Mouse (Mus musculus) gastrocnemius, postnatal 36 days (tissue): ENCODE measurements around the gene Col4a3. TPM values are rescaled to one million over a fixed set of nuclear protein-coding genes. Genes with fewer than 3 reads are reported as not detected.

ENCODE experiments used
- DNase-seq, 2 experiments: peaks; one replicate each; pipeline ENCODE4 v3.0.0; 2022
- intact Hi-C: fragments of 180-260 bp; cut with DNase I; formaldehyde crosslinking; loops from one replicate; pipeline ENCODE4 v1.15.1; 2025
- total RNA-seq, 2 experiments: library from RNA; stranded (reverse); gene quantifications; 2 replicates each; pipeline ENCODE4 v1.2.3; 2021

Gene Col4a3
- total RNA-seq, 2 experiments from 2014 or later, result 1.0 to 1.1 TPM

- intact Hi-C loops, result no loop called here
- no peak for DNase-seq
These were observed 61.3 kb downstream of the Col4a3 start for GRCm38 (mm10) chr1:82647989-82648388.

- intact Hi-C loops, result no loop called here
- no peak for DNase-seq
These were observed 64.1 kb downstream of the Col4a3 start for GRCm38 (mm10) chr1:82650868-82651267.

GRCm38 (mm10) chr1:82654046-82654445 lies 67.3 kb downstream of the Col4a3 start:
- intact Hi-C loops, result no loop called here
- no peak for DNase-seq

GRCm38 (mm10) chr1:82656452-82656851 lies 69.7 kb downstream of the Col4a3 start:
- no peak for DNase-seq
- intact Hi-C loops, result no loop called here

- intact Hi-C loops, result no loop called here
- no peak for DNase-seq
These were observed 75.5 kb downstream of the Col4a3 start for GRCm38 (mm10) chr1:82662269-82662668.

GRCm38 (mm10) chr1:82663522-82663921 lies 76.8 kb downstream of the Col4a3 start:
- intact Hi-C loops, result no loop called here
- no peak for DNase-seq

- DNase-seq, result no peak
- intact Hi-C loops, result no loop called here
These were observed 99.6 kb downstream of the Col4a3 start for GRCm38 (mm10) chr1:82686328-82686727.

GRCm38 (mm10) chr1:82686866-82687265 lies 100.1 kb downstream of the Col4a3 start:
- intact Hi-C loops, result no loop called here
- DNase-seq, result no peak

GRCm38 (mm10) chr1:82687931-82688330 lies 101.2 kb downstream of the Col4a3 start:
- intact Hi-C loops, result no loop called here
- DNase-seq, result no peak

- no peak for DNase-seq
- intact Hi-C loops, result no loop called here
These were observed 109.2 kb downstream of the Col4a3 start for GRCm38 (mm10) chr1:82695915-82696314.

GRCm38 (mm10) chr1:82717816-82718512 lies 131.2 kb downstream of the Col4a3 start:
- intact Hi-C loops, result no loop called here
- no peak for DNase-seq

- intact Hi-C loops, result loop anchor here (10.0 kb wide), 1 partner anchor 120 kb away; no protein-coding TSS in a partner anchor
- DNase-seq, result peak; percentile 89 to 92
These were observed 137.8 kb downstream of the Col4a3 start, which contains the start of gene Mff for GRCm38 (mm10) chr1:82724339-82725025. TSS of gene Mff (plus strand) at chr1:82724890.

- intact Hi-C loops, result loop anchor here (10.0 kb wide), 1 partner anchor 120 kb away; no protein-coding TSS in a partner anchor
- peak in 1 of 2 experiments; percentile 15 for DNase-seq
These were observed 138.5 kb downstream of the Col4a3 start for GRCm38 (mm10) chr1:82725026-82725874.

- DNase-seq, result no peak
- intact Hi-C loops, result loop anchor here (10.0 kb wide), 1 partner anchor 119 kb away; no protein-coding TSS in a partner anchor
These were observed 139.1 kb downstream of the Col4a3 start for GRCm38 (mm10) chr1:82725875-82726185.

- no peak for DNase-seq
- intact Hi-C loops, result loop anchor here (10.0 kb wide), 1 partner anchor 118 kb away; no protein-coding TSS in a partner anchor
These were observed 139.8 kb downstream of the Col4a3 start for GRCm38 (mm10) chr1:82726482-82726881.

- DNase-seq, result no peak
- intact Hi-C loops, result no loop called here
These were observed 146.6 kb downstream of the Col4a3 start for GRCm38 (mm10) chr1:82733357-82733756.

GRCm38 (mm10) chr1:82738066-82738465 lies 151.3 kb downstream of the Col4a3 start:
- DNase-seq, result no peak
- intact Hi-C loops, result no loop called here

- no peak for DNase-seq
- intact Hi-C loops, result no loop called here
These were observed 154.8 kb downstream of the Col4a3 start for GRCm38 (mm10) chr1:82741539-82741938.

GRCm38 (mm10) chr1:82743962-82744361 lies 157.2 kb downstream of the Col4a3 start:
- intact Hi-C loops, result no loop called here
- no peak for DNase-seq

GRCm38 (mm10) chr1:82746408-82746807 lies 159.7 kb downstream of the Col4a3 start:
- no peak for DNase-seq
- intact Hi-C loops, result no loop called here
